Mouse (Mus musculus): ENCODE measurements around the gene Mylip. TPM values are rescaled to one million over a fixed set of nuclear protein-coding genes. Genes with fewer than 3 reads are reported as not detected.

Gene Mylip
- polyA plus RNA-seq, 1 experiment from 2014 or later: 6.4 TPM

DNA sequence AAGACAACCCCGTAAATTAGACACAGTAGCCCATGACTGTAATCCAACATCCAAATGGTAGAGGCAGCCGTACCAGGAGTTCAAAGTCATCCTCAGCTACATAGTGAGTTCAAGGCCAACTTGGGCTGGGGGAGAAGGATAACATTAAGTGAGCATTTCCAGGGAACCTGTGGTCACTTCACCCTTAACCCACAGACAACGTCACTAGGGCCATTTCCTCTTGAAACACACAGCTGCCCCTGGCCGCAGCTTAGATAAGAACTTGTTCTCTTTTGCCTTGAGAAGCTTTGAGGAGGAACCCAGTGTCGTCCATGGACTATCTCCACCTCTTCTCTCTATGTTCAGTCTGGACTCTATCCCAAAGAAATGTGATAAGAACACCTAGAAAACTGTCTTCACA is 31.3 kb upstream of the Mylip start:
- Histone ChIP-seq H3K4me1 (ENCODE audit: control insufficient read depth in 2 of 2, insufficient read depth in 2 of 2, low read length in 2 of 2) (peaks cover 2 to 4% of the 10 kb centered on the region in 2 experiments; a peak in 2 of 4 replicates), H3K4me2 (ENCODE audit: low read length) (no peak overlapping the region), H3K4me3 (ENCODE audit: control insufficient read depth in 1 of 2, insufficient read depth in 1 of 2, low read depth in 1 of 2, low read length in 2 of 2) (no peak overlapping the region), H3K27ac (replicated peaks in 1 of 2; ENCODE audit: control insufficient read depth in 1 of 2, insufficient read depth in 1 of 2, low read depth in 2 of 2, low read length in 2 of 2) (no peak overlapping the region), H3K36me3 (ENCODE audit: control insufficient read depth, insufficient read depth, low read length) (no peaks in the 10 kb centered on the region), H3K9ac (ENCODE audit: low read length) (no peak overlapping the region), H3K27me3 (ENCODE audit: control insufficient read depth, insufficient read depth, low read length) (no peaks in the 10 kb centered on the region), H3K9me3 (ENCODE audit: control insufficient read depth, low read length) (no peaks in the 10 kb centered on the region; the same call in 1 of the 2 replicates)
- ATAC-seq (ENCODE audit: insufficient number of reproducible peaks, insufficient read depth, low FRiP score, low read depth): no peak
- WGBS: 61% methylated on average over 5 of the region's 5 CpGs

DNA sequence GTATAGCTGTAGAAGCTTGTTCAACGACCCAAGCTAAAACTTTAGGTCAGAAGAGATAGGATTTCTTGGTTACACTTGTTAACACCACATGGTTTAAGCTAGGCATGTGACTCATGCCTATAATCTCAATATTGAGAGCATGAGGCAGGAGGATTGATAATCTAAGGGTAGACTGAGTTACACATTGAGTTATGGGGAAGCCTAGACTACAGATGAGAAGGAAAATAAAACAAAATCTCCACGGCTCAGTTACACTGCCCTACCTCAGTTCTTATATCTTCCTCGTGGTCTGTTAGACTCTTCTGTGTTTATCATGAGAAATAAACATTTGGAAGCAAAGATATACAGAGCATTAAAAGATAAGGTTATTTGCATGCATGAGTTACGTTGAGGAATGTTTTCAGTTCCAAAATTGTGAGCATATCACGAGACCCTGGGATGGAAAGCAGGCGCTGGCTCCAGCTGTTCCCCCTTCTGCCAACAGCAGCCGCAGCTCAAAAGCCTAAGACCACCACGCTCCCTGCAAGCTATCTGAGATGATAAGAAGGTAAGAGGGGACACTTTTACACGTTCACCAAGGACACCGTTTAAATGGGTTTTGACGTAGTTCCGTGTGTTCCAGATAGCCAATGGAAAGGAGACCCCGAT is 30.7 kb upstream of the Mylip start:
- 29% methylated on average over 13 of the region's 13 CpGs for WGBS
- Histone ChIP-seq H3K27ac (replicated peaks in 1 of 2; ENCODE audit: control insufficient read depth in 1 of 2, insufficient read depth in 1 of 2, low read depth in 2 of 2, low read length in 2 of 2) (no peak overlapping the region), H3K9me3 (ENCODE audit: control insufficient read depth, low read length) (no peaks in the 10 kb centered on the region; the same call in 1 of the 2 replicates), H3K27me3 (ENCODE audit: control insufficient read depth, insufficient read depth, low read length) (no peaks in the 10 kb centered on the region), H3K4me2 (ENCODE audit: low read length) (no peak overlapping the region), H3K9ac (ENCODE audit: low read length) (no peak overlapping the region), H3K4me3 (ENCODE audit: control insufficient read depth in 1 of 2, insufficient read depth in 1 of 2, low read depth in 1 of 2, low read length in 2 of 2) (no peak overlapping the region), H3K4me1 (ENCODE audit: control insufficient read depth in 2 of 2, insufficient read depth in 2 of 2, low read length in 2 of 2) (peaks cover 2 to 4% of the 10 kb centered on the region in 2 experiments; a peak in 2 of 4 replicates), H3K36me3 (ENCODE audit: control insufficient read depth, insufficient read depth, low read length) (no peaks in the 10 kb centered on the region)
- ATAC-seq (ENCODE audit: insufficient number of reproducible peaks, insufficient read depth, low FRiP score, low read depth): no peak

DNA sequence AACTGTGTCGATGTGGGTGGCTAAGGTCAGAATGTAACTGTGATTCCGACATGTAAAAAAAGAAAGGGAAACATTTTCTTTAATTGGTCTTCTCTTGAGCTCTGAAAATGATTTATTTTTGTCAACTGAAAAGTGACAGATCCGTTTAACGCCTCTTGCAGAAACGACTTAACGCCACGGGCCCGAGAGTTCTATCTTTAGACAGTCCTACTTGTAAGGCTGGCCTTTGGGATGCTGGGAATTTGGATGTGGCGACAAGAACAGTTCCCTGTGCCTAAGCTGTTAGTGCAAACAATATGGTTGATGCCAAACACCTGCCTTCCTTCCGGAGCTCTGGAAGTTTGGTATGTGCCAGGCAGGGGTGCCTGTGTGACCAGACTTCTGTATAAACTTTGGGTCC is 23.8 kb upstream of the Mylip start:
- 72% methylated on average over 10 of the region's 10 CpGs for WGBS
- Histone ChIP-seq H3K27me3 (ENCODE audit: control insufficient read depth, insufficient read depth, low read length) (no peaks in the 10 kb centered on the region), H3K4me1 (ENCODE audit: control insufficient read depth in 2 of 2, insufficient read depth in 2 of 2, low read length in 2 of 2) (no peaks in the 10 kb centered on the region), H3K36me3 (ENCODE audit: control insufficient read depth, insufficient read depth, low read length) (no peaks in the 10 kb centered on the region), H3K9me3 (ENCODE audit: control insufficient read depth, low read length) (no peaks in the 10 kb centered on the region; the same call in 1 of the 2 replicates), H3K27ac (replicated peaks in 1 of 2; ENCODE audit: control insufficient read depth in 1 of 2, insufficient read depth in 1 of 2, low read depth in 2 of 2, low read length in 2 of 2) (no peak overlapping the region), H3K4me3 (ENCODE audit: control insufficient read depth in 1 of 2, insufficient read depth in 1 of 2, low read depth in 1 of 2, low read length in 2 of 2) (no peak overlapping the region), H3K9ac (ENCODE audit: low read length) (no peak overlapping the region), H3K4me2 (ENCODE audit: low read length) (no peak overlapping the region)
- ATAC-seq (ENCODE audit: insufficient number of reproducible peaks, insufficient read depth, low FRiP score, low read depth): no peak

DNA sequence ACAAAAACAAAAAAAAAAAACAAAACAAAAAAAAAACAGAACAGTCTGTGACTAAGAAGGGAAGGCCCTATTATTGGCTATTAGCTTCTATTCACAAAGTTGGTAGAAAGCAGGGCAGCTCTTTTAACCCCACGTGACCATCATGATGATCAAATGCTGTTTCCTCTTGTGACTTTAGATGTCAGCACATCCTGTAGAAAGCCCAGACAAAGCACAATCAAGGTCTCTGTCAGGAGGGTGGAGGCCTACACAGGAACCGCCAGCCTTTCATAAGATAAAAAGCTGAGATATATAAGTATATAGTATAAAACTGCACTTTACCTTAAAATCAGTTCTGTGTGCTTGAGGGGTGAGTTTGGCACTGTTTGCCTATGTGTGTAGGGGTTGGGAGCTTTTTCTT is 17.9 kb upstream of the Mylip start:
- ATAC-seq (ENCODE audit: insufficient number of reproducible peaks, insufficient read depth, low FRiP score, low read depth): no peak
- Histone ChIP-seq H3K9me3 (ENCODE audit: control insufficient read depth, low read length) (no peaks in the 10 kb centered on the region), H3K4me3 (ENCODE audit: control insufficient read depth in 1 of 2, insufficient read depth in 1 of 2, low read depth in 1 of 2, low read length in 2 of 2) (no peak overlapping the region), H3K4me2 (ENCODE audit: low read length) (no peak overlapping the region), H3K9ac (ENCODE audit: low read length) (no peak overlapping the region), H3K27me3 (ENCODE audit: control insufficient read depth, insufficient read depth, low read length) (no peaks in the 10 kb centered on the region), H3K4me1 (ENCODE audit: control insufficient read depth in 2 of 2, insufficient read depth in 2 of 2, low read length in 2 of 2) (no peaks in the 10 kb centered on the region), H3K36me3 (ENCODE audit: control insufficient read depth, insufficient read depth, low read length) (no peaks in the 10 kb centered on the region), H3K27ac (replicated peaks in 1 of 2; ENCODE audit: control insufficient read depth in 1 of 2, insufficient read depth in 1 of 2, low read depth in 2 of 2, low read length in 2 of 2) (no peak overlapping the region)
- 48% methylated on average over 2 of the region's 2 CpGs for WGBS

DNA sequence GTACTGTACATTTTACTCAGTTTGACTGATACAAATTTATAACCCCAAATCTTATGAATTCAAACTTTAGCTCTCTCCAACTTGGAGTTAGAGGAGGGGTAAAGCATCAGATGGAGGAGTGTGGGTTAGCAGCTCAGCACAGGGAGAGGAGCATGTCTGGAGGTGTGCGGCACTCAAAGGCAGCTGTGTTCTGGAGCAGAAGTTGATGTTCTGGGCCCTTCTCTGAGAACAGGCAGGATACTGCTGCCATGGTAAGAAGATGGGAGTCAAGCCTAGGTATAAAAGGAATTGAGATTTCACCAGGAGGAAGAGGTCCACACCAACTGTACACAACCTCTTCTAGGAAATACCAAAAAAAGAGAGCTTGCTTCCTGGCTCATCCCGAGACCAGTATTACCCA is 17.1 kb upstream of the Mylip start:
- no peak for ATAC-seq (ENCODE audit: insufficient number of reproducible peaks, insufficient read depth, low FRiP score, low read depth)
- Histone ChIP-seq H3K4me2 (ENCODE audit: low read length) (no peak overlapping the region), H3K27me3 (ENCODE audit: control insufficient read depth, insufficient read depth, low read length) (no peaks in the 10 kb centered on the region), H3K36me3 (ENCODE audit: control insufficient read depth, insufficient read depth, low read length) (no peaks in the 10 kb centered on the region), H3K4me3 (ENCODE audit: control insufficient read depth in 1 of 2, insufficient read depth in 1 of 2, low read depth in 1 of 2, low read length in 2 of 2) (no peak overlapping the region), H3K9me3 (ENCODE audit: control insufficient read depth, low read length) (no peaks in the 10 kb centered on the region), H3K27ac (replicated peaks in 1 of 2; ENCODE audit: control insufficient read depth in 1 of 2, insufficient read depth in 1 of 2, low read depth in 2 of 2, low read length in 2 of 2) (no peak overlapping the region), H3K4me1 (ENCODE audit: control insufficient read depth in 2 of 2, insufficient read depth in 2 of 2, low read length in 2 of 2) (no peaks in the 10 kb centered on the region), H3K9ac (ENCODE audit: low read length) (no peak overlapping the region)
- 85% methylated on average over 2 of the region's 2 CpGs for WGBS

DNA sequence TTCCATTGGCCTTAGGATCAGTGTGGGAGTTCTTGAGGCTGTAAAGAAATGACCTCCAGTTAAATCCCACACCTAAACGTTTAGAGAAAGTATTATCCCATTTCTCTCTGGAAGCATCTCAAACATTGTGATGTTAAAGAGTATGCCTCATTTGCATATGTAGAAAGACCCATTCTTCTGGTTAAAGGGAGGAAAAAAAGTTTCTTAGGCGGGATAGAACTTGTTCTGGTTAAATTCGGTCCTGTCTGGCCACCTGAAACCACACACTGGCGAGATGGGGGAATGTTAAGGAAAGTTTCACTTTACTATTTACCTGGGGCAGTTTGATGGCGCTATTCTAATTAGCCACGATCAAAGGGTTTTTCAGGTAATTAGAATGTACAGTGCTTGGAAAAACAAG is 14.7 kb upstream of the Mylip start:
- Histone ChIP-seq H3K4me2 (ENCODE audit: low read length) (no peak overlapping the region), H3K9ac (ENCODE audit: low read length) (no peak overlapping the region), H3K9me3 (ENCODE audit: control insufficient read depth, low read length) (no peaks in the 10 kb centered on the region), H3K4me1 (ENCODE audit: control insufficient read depth in 2 of 2, insufficient read depth in 2 of 2, low read length in 2 of 2) (no peaks in the 10 kb centered on the region), H3K4me3 (ENCODE audit: control insufficient read depth in 1 of 2, insufficient read depth in 1 of 2, low read depth in 1 of 2, low read length in 2 of 2) (no peak overlapping the region), H3K27ac (replicated peaks in 1 of 2; ENCODE audit: control insufficient read depth in 1 of 2, insufficient read depth in 1 of 2, low read depth in 2 of 2, low read length in 2 of 2) (no peak overlapping the region), H3K36me3 (ENCODE audit: control insufficient read depth, insufficient read depth, low read length) (no peaks in the 10 kb centered on the region), H3K27me3 (ENCODE audit: control insufficient read depth, insufficient read depth, low read length) (no peaks in the 10 kb centered on the region)
- ATAC-seq (ENCODE audit: insufficient number of reproducible peaks, insufficient read depth, low FRiP score, low read depth): no peak
- WGBS: 43% methylated on average over 6 of the region's 6 CpGs

DNA sequence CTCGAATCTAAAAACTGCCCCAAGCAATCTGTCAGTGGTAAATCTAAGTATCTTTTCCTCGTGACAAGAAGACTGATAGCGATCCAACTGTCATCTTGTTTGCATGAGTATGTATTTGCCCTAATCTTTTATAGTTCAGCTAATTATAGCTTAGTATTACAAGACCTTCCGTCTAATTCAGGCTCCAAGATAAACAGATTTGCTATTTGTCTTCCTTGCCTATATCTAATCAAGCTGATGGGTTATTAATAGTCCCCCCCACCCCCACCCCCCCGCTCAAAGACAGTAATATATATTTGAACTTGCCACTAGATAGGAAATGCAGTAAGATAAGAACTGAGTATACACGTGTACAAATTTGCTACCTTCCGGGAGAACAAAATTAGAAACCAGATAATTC is 7.3 kb upstream of the Mylip start:
- Histone ChIP-seq H3K4me3 (ENCODE audit: control insufficient read depth in 1 of 2, insufficient read depth in 1 of 2, low read depth in 1 of 2, low read length in 2 of 2) (no peak overlapping the region), H3K36me3 (ENCODE audit: control insufficient read depth, insufficient read depth, low read length) (no peaks in the 10 kb centered on the region), H3K4me1 (ENCODE audit: control insufficient read depth in 2 of 2, insufficient read depth in 2 of 2, low read length in 2 of 2) (peaks cover 0 to 7% of the 10 kb centered on the region in 2 experiments; a peak in 1 of 4 replicates), H3K27ac (replicated peaks in 1 of 2; ENCODE audit: control insufficient read depth in 1 of 2, insufficient read depth in 1 of 2, low read depth in 2 of 2, low read length in 2 of 2) (no peak overlapping the region; a peak in 1 of 4 replicates), H3K4me2 (ENCODE audit: low read length) (no peak overlapping the region), H3K9me3 (ENCODE audit: control insufficient read depth, low read length) (no peaks in the 10 kb centered on the region), H3K9ac (ENCODE audit: low read length) (no peak overlapping the region), H3K27me3 (ENCODE audit: control insufficient read depth, insufficient read depth, low read length) (no peaks in the 10 kb centered on the region)
- no peak for ATAC-seq (ENCODE audit: insufficient number of reproducible peaks, insufficient read depth, low FRiP score, low read depth)
- WGBS: 28% methylated on average over 7 of the region's 7 CpGs

DNA sequence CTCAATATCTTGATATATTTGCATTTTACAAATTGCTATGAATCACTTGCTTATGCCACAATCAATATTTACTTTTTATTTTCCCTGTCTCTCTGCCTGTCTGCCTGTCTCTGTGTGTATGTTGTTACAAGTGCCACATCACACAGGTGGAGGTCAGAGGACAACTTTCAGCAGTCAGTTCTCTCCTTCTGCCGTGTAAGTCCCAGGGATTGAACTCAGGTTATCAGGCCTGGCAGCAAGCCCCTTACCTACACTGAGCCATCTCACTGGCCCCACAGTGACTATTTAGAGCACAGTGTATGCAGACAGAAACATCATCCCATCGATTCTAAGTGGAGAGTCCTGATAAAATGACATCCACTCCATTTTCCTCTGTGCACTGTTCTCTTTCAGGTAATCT is 4.9 kb upstream of the Mylip start:
- Histone ChIP-seq H3K36me3 (ENCODE audit: control insufficient read depth, insufficient read depth, low read length) (no peaks in the 10 kb centered on the region), H3K27ac (replicated peaks in 1 of 2; ENCODE audit: control insufficient read depth in 1 of 2, insufficient read depth in 1 of 2, low read depth in 2 of 2, low read length in 2 of 2) (no peak overlapping the region), H3K4me2 (ENCODE audit: low read length) (no peak overlapping the region), H3K9ac (ENCODE audit: low read length) (no peak overlapping the region), H3K9me3 (ENCODE audit: control insufficient read depth, low read length) (no peaks in the 10 kb centered on the region), H3K4me3 (ENCODE audit: control insufficient read depth in 1 of 2, insufficient read depth in 1 of 2, low read depth in 1 of 2, low read length in 2 of 2) (no peak overlapping the region), H3K4me1 (ENCODE audit: control insufficient read depth in 2 of 2, insufficient read depth in 2 of 2, low read length in 2 of 2) (peaks cover 2 to 7% of the 10 kb centered on the region in 2 experiments; a peak in 1 of 4 replicates), H3K27me3 (ENCODE audit: control insufficient read depth, insufficient read depth, low read length) (no peaks in the 10 kb centered on the region)
- ATAC-seq (ENCODE audit: insufficient number of reproducible peaks, insufficient read depth, low FRiP score, low read depth): no peak
- 61% methylated on average over 2 of the region's 2 CpGs for WGBS
